Mouse (Mus musculus): ENCODE measurements around the gene Pkd1.

DNA sequence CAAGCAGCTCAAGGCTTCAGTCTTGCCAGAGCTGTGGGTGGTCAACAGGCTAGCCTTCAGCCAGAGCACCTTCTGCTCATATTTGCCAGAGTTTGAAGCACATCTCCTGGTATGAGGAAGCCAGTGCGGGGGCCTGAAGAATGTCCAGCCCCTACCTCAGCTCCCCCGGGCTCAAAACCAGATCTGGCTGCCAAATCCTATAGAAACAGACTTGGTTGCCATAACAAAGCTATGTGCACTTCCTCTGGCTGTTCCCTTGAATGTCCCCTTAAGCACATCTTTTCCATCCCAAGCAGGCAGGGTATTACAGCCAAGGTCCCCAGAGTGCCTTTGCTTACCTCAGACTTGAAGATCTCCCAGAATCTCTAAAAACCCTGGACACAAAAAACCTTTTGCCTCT lies 24.9 kb upstream of the Pkd1 start:
- TF ChIP-seq CTCF (IDR thresholded peaks at IDR 0.05; ENCODE audit: low read depth, low read length) (no peak), POLR2A (IDR thresholded peaks at IDR 0.05; ENCODE audit: insufficient read depth, low read length) (no peak), EP300 (IDR thresholded peaks at IDR 0.05; ENCODE audit: insufficient read depth, low read depth, low read length) (no peak)
